Mouse (Mus musculus): ENCODE data around the gene Col27a1. TPM values are rescaled to one million over a fixed set of nuclear protein-coding genes. Genes with fewer than 3 reads are reported as not detected.

The Col27a1 gene
- total and polyA plus RNA-seq, 3 experiments: not detected

DNA sequence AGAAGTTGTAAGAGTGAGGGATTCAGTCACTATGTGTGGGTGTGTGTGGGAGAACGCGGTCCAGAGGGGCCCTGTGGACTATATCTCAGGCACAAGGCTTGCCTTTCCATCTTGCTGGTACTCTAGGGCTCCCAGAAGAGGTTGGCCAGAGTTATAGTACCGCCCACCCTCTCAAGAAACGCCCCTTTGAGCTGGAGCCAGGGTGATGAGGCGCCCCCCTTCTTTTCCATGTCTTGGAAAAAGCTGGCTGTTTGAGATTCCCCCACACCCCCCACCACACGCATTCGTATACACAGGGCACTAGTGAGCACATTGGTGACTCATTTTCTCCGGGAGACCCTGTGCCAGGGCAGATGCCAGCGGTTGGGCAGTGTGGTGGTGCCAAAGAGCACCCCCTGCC is 2.8 kb downstream of the Col27a1 start:
- no peak overlapping the region for H3K27ac ChIP-seq (ENCODE audit: control insufficient read depth, low read depth, low read length)
- no peaks in the 10 kb centered on the region for H3K36me3 ChIP-seq (ENCODE audit: control insufficient read depth in 1 of 2, insufficient read depth in 2 of 2, low read length in 2 of 2)
- H3K9me3 ChIP-seq (replicated peaks; ENCODE audit: insufficient read depth, low read length): no peaks in the 10 kb centered on the region
- no peaks in the 10 kb centered on the region for H3K27me3 ChIP-seq (ENCODE audit: control insufficient read depth in 1 of 2, insufficient read depth in 2 of 2, low read length in 2 of 2)
- no peak overlapping the region for H3K4me3 ChIP-seq (ENCODE audit: control insufficient read depth in 1 of 2, insufficient read depth in 1 of 2, low read depth in 2 of 2, low read length in 2 of 2)
- no peak for DNase-seq (ENCODE audit: low read depth, low spot score)
- TF ChIP-seq CHD1 (IDR thresholded peaks at IDR 0.05; ENCODE audit: low read depth, low read length): no peak
- no peak for TF ChIP-seq NRF1 (IDR thresholded peaks at IDR 0.05; ENCODE audit: insufficient read depth, low read depth, low read length, poor library complexity, severe bottlenecking)
- no peak for TF ChIP-seq CHD2 (IDR thresholded peaks at IDR 0.05; ENCODE audit: low read length)
- no peak for TF ChIP-seq USF1 (IDR thresholded peaks at IDR 0.05; ENCODE audit: low read depth, low read length)
- no peak for TF ChIP-seq ZNF384 (IDR thresholded peaks at IDR 0.05; ENCODE audit: low read depth, low read length)
- no peak for TF ChIP-seq ZC3H11A (IDR thresholded peaks at IDR 0.05; ENCODE audit: low read depth, low read length)
- TF ChIP-seq GABPA (IDR thresholded peaks at IDR 0.05; ENCODE audit: low read depth, low read length): no peak
- no peak for TF ChIP-seq SIN3A (IDR thresholded peaks at IDR 0.05; ENCODE audit: low read length)
- no peak for TF ChIP-seq UBTF (IDR thresholded peaks at IDR 0.05; ENCODE audit: borderline replicate concordance, insufficient read depth, low read depth, low read length)
- no peak for TF ChIP-seq JUND (IDR thresholded peaks at IDR 0.05; ENCODE audit: low read depth, low read length)
- H3K4me1 ChIP-seq (ENCODE audit: control insufficient read depth in 1 of 2, insufficient read depth in 2 of 2, low read length in 2 of 2): no peaks in the 10 kb centered on the region
- H3K79me2 ChIP-seq (ENCODE audit: control insufficient read depth, insufficient read depth, low read length, poor library complexity): no peaks in the 10 kb centered on the region
- no peak overlapping the region for H3K9ac ChIP-seq (ENCODE audit: control insufficient read depth, low read depth, low read length, poor library complexity, severe bottlenecking)

- TF ChIP-seq MAZ (IDR thresholded peaks at IDR 0.05; ENCODE audit: low read depth, low read length) (no peak), RCOR1 (IDR thresholded peaks at IDR 0.05; ENCODE audit: low read depth, low read length) (no peak)
- Histone ChIP-seq H3K9ac (ENCODE audit: control insufficient read depth, low read depth, low read length, poor library complexity, severe bottlenecking) (no peak overlapping the region), H3K4me1 (ENCODE audit: control insufficient read depth in 1 of 2, insufficient read depth in 2 of 2, low read length in 2 of 2) (no peaks in the 10 kb centered on the region), H3K4me3 (ENCODE audit: control insufficient read depth in 1 of 2, insufficient read depth in 1 of 2, low read depth in 2 of 2, low read length in 2 of 2) (no peak overlapping the region), H3K9me3 (replicated peaks; ENCODE audit: insufficient read depth, low read length) (no peaks in the 10 kb centered on the region), H3K27me3 (ENCODE audit: control insufficient read depth in 1 of 2, insufficient read depth in 2 of 2, low read length in 2 of 2) (no peaks in the 10 kb centered on the region), H3K36me3 (ENCODE audit: control insufficient read depth in 1 of 2, insufficient read depth in 2 of 2, low read length in 2 of 2) (no peaks in the 10 kb centered on the region), H3K79me2 (ENCODE audit: control insufficient read depth, insufficient read depth, low read length, poor library complexity) (no peaks in the 10 kb centered on the region), H3K27ac (ENCODE audit: control insufficient read depth, low read depth, low read length) (no peak overlapping the region)
- DNase-seq (ENCODE audit: low read depth, low spot score): no peak
Observed at GRCm38 (mm10) chr4:63217513-63217912, 3.7 kb downstream of the Col27a1 start.

GRCm38 (mm10) chr4:63219059-63219458 is 5.3 kb downstream of the Col27a1 start:
- Histone ChIP-seq H3K9me3 (replicated peaks; ENCODE audit: insufficient read depth, low read length) (no peaks in the 10 kb centered on the region), H3K9ac (ENCODE audit: control insufficient read depth, low read depth, low read length, poor library complexity, severe bottlenecking) (no peak overlapping the region), H3K4me3 (ENCODE audit: control insufficient read depth in 1 of 2, insufficient read depth in 1 of 2, low read depth in 2 of 2, low read length in 2 of 2) (no peak overlapping the region), H3K36me3 (ENCODE audit: control insufficient read depth in 1 of 2, insufficient read depth in 2 of 2, low read length in 2 of 2) (no peaks in the 10 kb centered on the region), H3K4me1 (ENCODE audit: control insufficient read depth in 1 of 2, insufficient read depth in 2 of 2, low read length in 2 of 2) (no peaks in the 10 kb centered on the region), H3K27ac (ENCODE audit: control insufficient read depth, low read depth, low read length) (no peak overlapping the region), H3K27me3 (ENCODE audit: control insufficient read depth in 1 of 2, insufficient read depth in 2 of 2, low read length in 2 of 2) (no peaks in the 10 kb centered on the region), H3K79me2 (ENCODE audit: control insufficient read depth, insufficient read depth, low read length, poor library complexity) (no peaks in the 10 kb centered on the region)
- no peak for DNase-seq (ENCODE audit: low read depth, low spot score)
- TF ChIP-seq HCFC1 (IDR thresholded peaks at IDR 0.05; ENCODE audit: low read depth, low read length) (no peak), POLR2A (IDR thresholded peaks at IDR 0.05; ENCODE audit: control insufficient read depth in 1 of 2, insufficient read depth in 1 of 2, low read depth in 1 of 2, low read length in 2 of 2, poor library complexity in 1 of 2) (no peak), TAL1 (IDR thresholded peaks at IDR 0.05; ENCODE audit: low read length) (no peak), ZC3H11A (IDR thresholded peaks at IDR 0.05; ENCODE audit: low read depth, low read length) (no peak), RAD21 (IDR thresholded peaks at IDR 0.05; ENCODE audit: low read depth, low read length) (no peak), RCOR1 (IDR thresholded peaks at IDR 0.05; ENCODE audit: low read depth, low read length) (no peak), SMC3 (IDR thresholded peaks at IDR 0.05; ENCODE audit: low read depth, low read length) (no peak), ZNF384 (IDR thresholded peaks at IDR 0.05; ENCODE audit: low read depth, low read length) (no peak), NRF1 (IDR thresholded peaks at IDR 0.05; ENCODE audit: insufficient read depth, low read depth, low read length, poor library complexity, severe bottlenecking) (no peak)
